Mouse (Mus musculus) layer of hippocampus, adult 9-10 months (tissue): Measurements from ENCODE around the gene Lgi1.

Experiments
- DNase-seq: peaks from one replicate; pipeline ENCODE4 v3.0.0; 2022; ENCODE audit warnings: low spot score

The Lgi1 gene

GRCm38 (mm10) chr19:38263829-38264504 is 369 bp upstream of the Lgi1 start:
- DNase-seq, result no peak

DNA sequence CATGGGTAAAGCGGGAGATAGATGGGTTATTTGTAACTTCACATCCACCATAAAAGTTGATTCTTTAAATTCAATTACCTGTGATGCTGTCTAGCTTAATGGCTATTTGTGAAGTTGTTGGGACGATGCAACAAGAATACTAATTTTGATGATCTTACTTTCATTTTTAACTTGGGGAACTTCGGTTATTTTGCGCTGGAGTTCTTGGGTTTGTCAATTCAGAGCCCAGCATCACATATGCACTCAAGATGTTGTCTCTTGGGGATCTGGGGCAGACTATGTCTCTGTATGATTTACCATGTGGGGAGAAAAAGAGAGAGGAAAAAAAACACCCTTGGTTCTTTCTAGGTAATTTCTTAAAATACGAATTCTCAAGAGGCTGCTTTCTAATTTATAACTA is 1.4 kb downstream of the Lgi1 start:
- DNase-seq, result no peak

- DNase-seq, result no peak
Observed at GRCm38 (mm10) chr19:38267469-38267868, 3.1 kb downstream of the Lgi1 start.

DNA sequence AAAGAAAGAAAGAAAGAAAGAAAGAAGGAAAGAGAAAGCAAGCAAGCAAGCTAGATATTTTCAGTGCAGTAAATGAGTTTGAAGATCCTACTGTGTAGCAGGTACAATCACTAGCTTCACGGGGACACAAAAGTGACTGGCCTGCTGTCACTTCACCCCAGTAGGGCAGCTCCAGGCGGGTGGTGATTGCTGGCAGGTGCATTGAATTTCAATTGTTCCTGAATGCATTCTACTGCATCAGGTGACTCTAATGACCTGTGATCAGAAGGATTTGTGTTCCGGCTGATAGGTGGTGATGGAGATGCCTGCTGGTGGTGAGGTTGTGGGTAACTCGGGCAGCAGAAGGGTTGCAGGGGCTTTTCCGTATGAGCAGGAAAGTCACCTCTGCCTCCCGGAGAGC is 6.7 kb downstream of the Lgi1 start:
- no peak for DNase-seq

DNA sequence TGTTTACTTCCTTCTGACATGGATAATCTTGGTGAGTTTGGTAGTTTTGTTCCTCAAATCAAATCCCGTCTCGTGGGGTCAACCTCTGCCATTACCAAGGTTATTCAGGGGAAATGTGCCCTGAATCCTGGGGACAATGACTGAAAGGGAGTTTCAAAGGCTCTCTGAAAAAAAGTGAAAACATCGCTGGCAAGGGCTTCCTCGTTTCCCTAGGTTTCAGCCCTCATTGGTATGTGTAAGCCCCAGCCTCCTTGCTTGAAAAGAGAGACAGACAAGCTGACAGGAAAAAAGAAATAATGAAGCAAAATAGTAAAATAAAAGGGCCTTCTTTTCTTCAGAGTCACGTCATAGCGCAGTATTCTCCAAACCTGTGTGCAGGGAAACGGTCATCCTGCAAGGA is 9.5 kb downstream of the Lgi1 start:
- no peak for DNase-seq

DNA sequence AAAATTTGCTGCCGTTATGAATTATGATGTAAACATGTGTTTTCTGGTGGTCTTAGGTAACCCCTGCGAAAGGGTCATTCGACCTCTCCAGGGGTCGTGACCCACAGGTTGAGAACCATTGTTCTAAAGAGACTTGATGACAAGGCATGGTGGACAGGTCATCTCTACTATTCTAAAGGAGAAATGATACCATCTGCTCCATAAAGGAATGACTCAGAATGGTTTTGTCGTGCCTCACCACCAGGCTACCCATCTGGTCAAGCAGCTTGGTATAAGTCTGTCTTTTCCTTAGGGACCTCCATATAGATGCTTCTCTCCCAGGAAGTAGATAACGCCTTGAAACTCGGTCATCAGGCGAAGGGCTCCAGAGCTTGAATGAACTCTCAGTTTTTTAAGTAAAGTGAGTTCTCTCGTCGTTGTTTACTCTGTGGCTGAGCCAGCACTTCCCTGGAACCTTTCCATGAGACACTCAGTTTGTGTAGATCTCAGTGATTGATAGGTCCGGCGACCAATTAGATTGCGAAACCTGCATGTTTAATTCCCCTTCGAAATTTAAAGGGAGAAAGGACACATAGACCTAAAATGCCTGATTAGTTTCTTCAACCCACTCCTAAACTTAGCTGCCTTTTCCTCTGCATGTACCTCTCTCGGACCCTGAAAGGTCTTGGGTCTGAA is 10.5 kb downstream of the Lgi1 start:
- DNase-seq, result no peak

GRCm38 (mm10) chr19:38276226-38276625 is 11.9 kb downstream of the Lgi1 start:
- DNase-seq, result no peak

- DNase-seq, result no peak
Observed at GRCm38 (mm10) chr19:38280242-38280641, 15.9 kb downstream of the Lgi1 start.

GRCm38 (mm10) chr19:38282407-38282806 is 18.1 kb downstream of the Lgi1 start:
- no peak for DNase-seq

- DNase-seq, result no peak
Observed at GRCm38 (mm10) chr19:38288556-38288955, 24.2 kb downstream of the Lgi1 start.

- DNase-seq, result peak; percentile 61
Observed at GRCm38 (mm10) chr19:38291432-38291831, 27.1 kb downstream of the Lgi1 start.

- no peak for DNase-seq
Observed at GRCm38 (mm10) chr19:38298018-38298626, 33.8 kb downstream of the Lgi1 start.

GRCm38 (mm10) chr19:38308116-38308515 is 43.8 kb downstream of the Lgi1 start:
- no peak for DNase-seq

DNA sequence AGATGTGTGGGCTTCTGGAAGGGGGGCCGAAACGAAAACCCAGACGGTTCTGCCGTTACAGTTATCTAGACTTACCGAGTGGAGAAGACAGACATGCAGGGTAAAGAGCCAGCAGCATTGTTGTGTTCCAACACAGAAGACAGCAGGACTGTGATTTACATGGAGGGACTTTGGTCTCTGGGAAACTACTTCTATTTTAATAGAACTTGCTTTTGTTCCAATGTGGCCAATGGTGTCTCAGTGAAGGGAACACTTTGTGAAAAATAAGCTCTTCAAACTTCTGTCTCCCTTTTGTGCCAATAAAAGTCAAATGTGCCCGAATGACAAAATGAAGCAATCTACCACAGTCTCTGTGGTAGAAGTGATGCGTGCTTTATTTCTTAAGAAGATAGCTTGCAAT is 50.8 kb downstream of the Lgi1 start:
- DNase-seq, result no peak

DNA sequence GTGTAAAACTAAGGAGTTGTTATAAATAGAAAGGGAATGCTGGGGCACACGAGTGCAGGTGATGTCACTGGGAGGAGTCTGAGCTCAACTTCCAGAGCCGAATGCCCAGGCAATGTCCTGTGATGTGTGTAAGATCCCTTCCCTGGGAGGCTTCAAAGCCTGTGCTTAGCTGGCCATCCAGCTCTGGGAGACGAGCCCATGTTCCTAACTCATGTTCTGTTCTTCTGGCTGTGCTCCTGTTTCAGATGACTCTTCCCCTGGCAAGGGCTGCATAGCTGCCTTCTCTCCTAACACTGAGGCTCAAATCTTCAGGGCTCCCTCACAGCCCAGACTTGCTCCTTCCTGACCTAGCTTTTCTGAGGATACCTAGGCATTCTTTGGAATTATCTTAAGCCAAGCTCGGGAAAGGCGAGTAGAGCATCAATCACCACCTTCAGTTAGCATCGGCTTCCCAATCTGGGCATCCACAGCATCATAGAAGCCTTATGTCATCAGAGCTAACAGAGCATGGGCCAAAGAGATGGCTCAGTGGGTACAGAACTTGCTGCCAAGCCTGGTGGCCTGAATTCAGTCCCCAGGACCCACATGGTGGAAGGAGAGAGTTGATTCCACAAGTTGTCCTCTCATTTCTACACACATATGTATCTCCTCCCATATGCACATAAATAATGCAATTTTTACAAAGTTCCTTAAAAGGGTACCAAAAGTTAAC is 52.4 kb downstream of the Lgi1 start:
- no peak for DNase-seq

DNA sequence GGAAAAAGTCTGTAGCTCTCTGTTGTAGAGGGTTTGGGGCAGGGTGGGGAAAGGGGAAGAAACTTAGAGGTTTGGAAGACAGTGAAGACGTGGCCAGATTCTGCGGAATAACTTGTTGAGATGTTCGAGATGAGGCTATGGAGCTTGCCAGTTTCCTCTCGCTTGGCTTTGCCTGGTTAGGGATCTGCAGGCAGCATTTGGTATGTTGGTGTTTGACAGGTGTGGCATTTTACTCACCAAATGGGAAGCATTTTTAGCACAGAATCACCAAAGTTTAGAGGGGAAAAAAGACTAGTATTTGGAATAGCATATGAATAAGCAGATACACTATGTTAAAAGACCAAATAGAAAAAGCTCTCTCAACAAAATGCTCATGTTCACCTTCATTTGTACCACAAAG is 54.0 kb downstream of the Lgi1 start:
- no peak for DNase-seq

GRCm38 (mm10) chr19:38319168-38319567 is 54.8 kb downstream of the Lgi1 start:
- no peak for DNase-seq

DNA sequence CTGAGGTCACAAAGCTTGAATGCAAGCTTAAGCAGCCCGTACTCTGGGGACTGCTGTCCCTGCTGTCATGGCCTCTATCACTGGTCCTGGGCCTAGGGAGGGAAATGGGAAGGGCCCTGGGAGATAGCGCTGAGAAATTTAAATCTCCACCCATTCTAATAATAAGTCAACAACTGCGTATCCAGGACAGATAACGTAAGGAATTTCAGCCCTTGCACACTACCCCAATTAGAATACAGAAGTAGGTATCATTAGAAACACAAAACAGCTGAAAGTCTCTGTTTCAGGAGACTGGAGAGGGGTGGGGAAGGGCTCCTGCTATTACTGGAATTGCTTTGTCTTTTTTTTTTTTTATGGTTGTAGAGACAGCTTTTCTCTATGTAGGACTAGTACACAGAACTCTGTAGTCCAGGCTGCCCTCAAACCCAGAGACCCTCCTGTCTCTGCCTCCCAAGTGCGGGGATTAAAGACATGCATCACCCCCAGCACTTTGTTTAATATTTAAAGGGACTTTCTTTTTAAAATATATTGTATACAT is 56.4 kb downstream of the Lgi1 start:
- no peak for DNase-seq

GRCm38 (mm10) chr19:38323726-38324125 is 59.4 kb downstream of the Lgi1 start:
- DNase-seq, result no peak

DNA sequence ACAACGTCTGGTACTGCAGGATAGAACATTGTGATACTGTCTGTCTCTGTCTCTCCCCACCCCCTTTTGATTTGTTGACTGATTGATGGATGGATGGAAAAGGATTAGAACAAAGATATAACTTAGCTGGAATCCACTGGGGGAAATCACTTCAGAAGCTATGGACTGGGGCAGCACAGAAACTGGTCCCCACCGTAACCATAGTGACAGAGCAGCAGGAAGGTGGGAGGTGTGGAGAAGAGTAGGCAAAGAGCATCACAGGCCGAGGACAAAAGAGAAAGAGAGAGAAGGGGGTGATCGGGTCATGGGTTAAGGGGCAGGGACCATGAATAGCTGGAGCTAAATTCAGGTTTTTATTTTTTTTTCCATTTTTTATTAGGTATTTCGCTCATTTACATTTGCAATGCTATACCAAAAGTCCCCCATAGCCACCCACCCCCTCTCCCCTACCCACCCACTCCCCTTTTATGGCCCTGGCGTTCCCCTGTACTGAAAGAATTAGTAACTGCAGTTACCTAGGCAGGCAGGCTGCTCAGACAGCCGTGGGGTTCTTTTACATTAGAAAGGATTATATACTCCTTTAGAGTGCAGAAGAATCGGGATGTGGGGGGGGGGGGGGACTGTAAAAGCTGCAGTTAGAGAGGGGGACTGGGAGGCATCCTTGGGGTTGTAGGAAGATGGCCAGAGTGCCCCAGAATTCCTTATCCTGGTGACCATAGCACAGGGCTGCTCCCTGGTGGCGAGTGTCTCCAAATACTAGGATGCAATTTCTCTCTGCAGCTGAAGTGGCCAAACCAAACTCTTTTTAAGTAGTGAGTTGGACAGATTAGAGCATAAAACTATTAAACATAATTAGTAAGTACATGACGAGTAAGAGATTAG is 60.1 kb downstream of the Lgi1 start:
- no peak for DNase-seq

DNA sequence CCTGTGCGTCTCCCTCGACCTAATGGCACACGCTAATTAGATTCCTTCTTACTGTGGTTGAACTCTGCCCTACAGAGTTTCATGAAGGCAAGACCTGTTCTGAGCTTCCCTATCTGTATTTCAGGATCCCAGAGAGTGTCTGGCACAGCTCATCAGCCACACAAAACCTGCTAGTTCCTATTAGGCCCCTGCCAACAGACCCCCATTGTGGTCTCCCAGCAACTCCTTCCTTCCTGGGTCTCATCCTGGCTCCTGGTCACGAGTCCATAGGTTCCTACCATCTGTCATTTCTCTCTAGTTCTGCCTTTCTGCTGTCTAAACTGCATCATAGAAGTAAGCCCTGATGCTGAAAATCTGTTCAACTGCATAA is 60.7 kb downstream of the Lgi1 start:
- DNase-seq, result no peak

DNA sequence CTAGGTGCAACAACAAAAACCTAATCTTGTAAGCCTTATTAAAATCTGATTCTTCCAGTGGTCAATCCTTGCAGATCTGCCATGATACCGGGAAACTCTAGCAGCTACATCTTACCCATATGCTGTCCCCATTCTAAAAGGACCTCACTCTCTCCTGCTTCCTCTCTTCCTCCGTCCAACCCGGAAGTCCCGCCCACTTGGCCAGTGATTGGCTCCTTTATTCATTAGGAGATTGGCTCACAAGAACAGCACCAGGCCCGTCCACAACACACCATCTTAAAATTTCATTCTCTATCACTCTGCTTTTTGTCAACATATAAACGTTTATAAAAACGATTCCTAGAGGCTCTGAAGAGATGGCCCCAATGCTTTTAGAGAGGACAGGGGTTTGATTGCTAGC is 61.5 kb downstream of the Lgi1 start:
- no peak for DNase-seq
